Mouse (Mus musculus) kidney, postnatal 0 days (tissue): ENCODE measurements around the gene Hvcn1. TPM values are rescaled to one million over a fixed set of nuclear protein-coding genes. Genes with fewer than 3 reads are reported as not detected.

Source experiments
- ATAC-seq: fragments of 200-750 bp; cut with Nextera tagmentation; replicated peaks from 2 replicates; pipeline ENCODE4 v1.8.0; 2017; ENCODE audit warnings: low read depth, moderate number of reproducible peaks, moderate TSS enrichment, moderate library complexity; ENCODE audit not compliant: low FRiP score
- DNase-seq: peaks from one replicate; pipeline ENCODE4 v3.0.0-alpha.2; 2016; ENCODE audit warnings: low spot score
- H3K27ac ChIP-seq: fragments of 300-500 bp; sonication (generic); 2 replicates; pipeline ENCODE4 v1.5.1; 2014; ENCODE audit warnings: mild to moderate bottlenecking
- H3K27me3 ChIP-seq: fragments of 300-500 bp; sonication (generic); 2 replicates; pipeline ENCODE4 v1.6.1; 2014; ENCODE audit warnings: low read length, mixed read lengths; ENCODE audit not compliant: insufficient read depth
- H3K36me3 ChIP-seq: fragments of 300-500 bp; sonication (generic); 2 replicates; pipeline ENCODE4 v1.6.1; 2014; ENCODE audit warnings: low read length, mixed read lengths; ENCODE audit not compliant: insufficient read depth
- H3K4me1 ChIP-seq: fragments of 300-500 bp; sonication (generic); replicated peaks from 2 replicates; pipeline ENCODE4 v1.6.1; 2014; ENCODE audit warnings: antibody characterized with exemption, low read length, mixed read lengths; ENCODE audit not compliant: insufficient read depth
- H3K4me2 ChIP-seq: fragments of 300-500 bp; sonication (generic); 2 replicates; pipeline ENCODE4 v1.6.1; 2014; ENCODE audit warnings: mild to moderate bottlenecking, low read length, moderate library complexity, mixed read lengths
- H3K4me3 ChIP-seq: fragments of 300-500 bp; sonication (generic); replicated peaks from 2 replicates; pipeline ENCODE4 v1.5.1; 2014; ENCODE audit warnings: low read depth, low read length
- H3K9ac ChIP-seq: fragments of 300-500 bp; sonication (generic); 2 replicates; pipeline ENCODE4 v1.6.1; 2014; ENCODE audit warnings: low read depth, low read length
- H3K9me3 ChIP-seq: fragments of 300-500 bp; sonication (generic); replicated peaks from 2 replicates; pipeline ENCODE4 v1.6.1; 2016; ENCODE audit warnings: low read length, inconsistent platforms, mixed read lengths
- CTCF ChIP-seq: IDR thresholded peaks from 2 replicates; pipeline ENCODE4 v1.5.1; 2016; ENCODE audit warnings: antibody characterized with exemption, low read depth, mild to moderate bottlenecking, moderate library complexity
- WGBS: fragments of 180-500 bp; shearing (Covaris S2); extraction: QIAGEN DNeasy Blood & Tissue Kit; methylation state at CpG from one replicate; pipeline ENCODE4 v1.1.7; 2014; 5-methylcytosine and 5-hydroxymethylcytosine counted together
- polyA plus RNA-seq: library from polyadenylated mRNA; unstranded; fragments of >200 nt; fragmentation: Nextera tagmentation; extraction: Ambion mirVana; gene quantifications from 2 replicates; pipeline ENCODE4 v1.2.1, GENCODE M21; 2015

Hvcn1 gene
- polyA plus RNA-seq, 1 experiment from 2014 or later: 12.2 TPM

GRCm38 (mm10) chr5:122274785-122275184 lies 68.2 kb downstream of the Hvcn1 start:
- Histone ChIP-seq H3K4me3 (no peak overlapping the region), H3K9me3 (no peaks in the 10 kb centered on the region), H3K4me1 (no peaks in the 10 kb centered on the region), H3K27ac (no peak overlapping the region), H3K27me3 (no peaks in the 10 kb centered on the region), H3K4me2 (no peak overlapping the region), H3K36me3 (no peaks in the 10 kb centered on the region), H3K9ac (no peak overlapping the region)
- WGBS: 31% methylated on average over 5 of the region's 5 CpGs
- no peak for DNase-seq
- ATAC-seq: 0 out of 2 replicates have a peak, but pooled peaks have one; percentile 13
- no peak for TF ChIP-seq CTCF

GRCm38 (mm10) chr5:122278946-122279345 lies 72.3 kb downstream of the Hvcn1 start:
- no peak overlapping the region for H3K9ac ChIP-seq
- TF ChIP-seq CTCF: no peak
- ATAC-seq: no peak
- no peak for DNase-seq
- H3K4me2 ChIP-seq: no peak overlapping the region
- no peaks in the 10 kb centered on the region for H3K27me3 ChIP-seq
- H3K9me3 ChIP-seq: no peaks in the 10 kb centered on the region
- 69% methylated on average over 7 of the region's 7 CpGs for WGBS
- 0 out of 2 replicates have a peak, but pooled peaks cover 12% of the 10 kb centered on the region for H3K4me1 ChIP-seq
- H3K4me3 ChIP-seq: no peak overlapping the region
- H3K27ac ChIP-seq: no peak overlapping the region
- no peaks in the 10 kb centered on the region for H3K36me3 ChIP-seq

- 0 out of 2 replicates have a peak, but pooled peaks cover 12% of the 10 kb centered on the region for H3K4me1 ChIP-seq
- no peaks in the 10 kb centered on the region for H3K27me3 ChIP-seq
- H3K36me3 ChIP-seq: no peaks in the 10 kb centered on the region
- no peak overlapping the region for H3K4me3 ChIP-seq
- H3K4me2 ChIP-seq: no peak overlapping the region
- no peak for ATAC-seq
- peak overlapping the region; percentile 63 for H3K27ac ChIP-seq
- H3K9me3 ChIP-seq: no peaks in the 10 kb centered on the region
- peak; percentile 26 for DNase-seq
- WGBS: 71% methylated on average over 12 of the region's 12 CpGs
- H3K9ac ChIP-seq: no peak overlapping the region
- no peak for TF ChIP-seq CTCF
Measured at GRCm38 (mm10) chr5:122279799-122280421, 73.3 kb downstream of the Hvcn1 start.

GRCm38 (mm10) chr5:122280422-122280826 lies 73.8 kb downstream of the Hvcn1 start:
- DNase-seq (peak; percentile 49), ATAC-seq (no peak)
- WGBS: 28% methylated on average over 6 of the region's 6 CpGs
- Histone ChIP-seq H3K9me3 (no peaks in the 10 kb centered on the region), H3K4me3 (no peak overlapping the region), H3K36me3 (no peaks in the 10 kb centered on the region), H3K4me2 (peak overlapping the region; percentile 38), H3K27ac (peak overlapping the region; percentile 63), H3K4me1 (0 out of 2 replicates have a peak, but pooled peaks cover 12% of the 10 kb centered on the region), H3K27me3 (no peaks in the 10 kb centered on the region), H3K9ac (peak overlapping the region; percentile 36; the same call in 1 of the 2 replicates)
- peak; percentile 15; the same call in 1 of the 2 replicates for TF ChIP-seq CTCF

GRCm38 (mm10) chr5:122280827-122281462 lies 74.3 kb downstream of the Hvcn1 start:
- H3K4me1 ChIP-seq: peaks cover 12% of the 10 kb centered on the region; the same call in 1 of the 2 replicates
- H3K36me3 ChIP-seq: no peaks in the 10 kb centered on the region
- H3K9ac ChIP-seq: peak overlapping the region; percentile 36; the same call in 1 of the 2 replicates
- no peaks in the 10 kb centered on the region for H3K27me3 ChIP-seq
- no peak for TF ChIP-seq CTCF
- ATAC-seq: no peak
- DNase-seq: peak; percentile 30
- H3K4me2 ChIP-seq: peak overlapping the region; percentile 38
- WGBS: 22% methylated on average over 19 of the region's 19 CpGs
- no peaks in the 10 kb centered on the region for H3K9me3 ChIP-seq
- H3K27ac ChIP-seq: peak overlapping the region; percentile 63
- no peak overlapping the region for H3K4me3 ChIP-seq

GRCm38 (mm10) chr5:122283828-122284182 lies 77.2 kb downstream of the Hvcn1 start:
- H3K9ac ChIP-seq: no peak overlapping the region

More at GRCm38 (mm10) chr5:122283828-122284182, 77.2 kb downstream of the Hvcn1 start:
- peak overlapping the region; percentile 87; the same call in 1 of the 2 replicates for H3K4me2 ChIP-seq
- H3K27ac ChIP-seq: no peak overlapping the region
- H3K4me1 ChIP-seq: peaks cover 12% of the 10 kb centered on the region; the same call in 1 of the 2 replicates
- ATAC-seq (no peak), DNase-seq (no peak)
- H3K4me3 ChIP-seq: peak overlapping the region; percentile 98
- no peak for TF ChIP-seq CTCF
- 13% methylated on average over 2 of the region's 2 CpGs for WGBS
- no peaks in the 10 kb centered on the region for H3K9me3 ChIP-seq
- no peaks in the 10 kb centered on the region for H3K36me3 ChIP-seq
- no peaks in the 10 kb centered on the region for H3K27me3 ChIP-seq
